Mouse (Mus musculus): ENCODE data around the gene Krt18. TPM values are rescaled to one million over a fixed set of nuclear protein-coding genes. Genes with fewer than 3 reads are reported as not detected.

The Krt18 gene
- polyA plus RNA-seq, 1 experiment from 2014 or later, result 252 TPM

- WGBS, result 85% methylated on average over 11 of the region's 11 CpGs
Measured at GRCm38 (mm10) chr15:101999676-102000335, 28.2 kb upstream of the Krt18 start.

GRCm38 (mm10) chr15:102002646-102003488 is 25.1 kb upstream of the Krt18 start:
- H3K4me2 ChIP-seq (ENCODE audit: low read length), result peak overlapping the region; percentile 61
- peak overlapping the region; percentile 61 for H3K27ac ChIP-seq
- peak overlapping the region; percentile 64 for H3K9ac ChIP-seq (ENCODE audit: low read depth, low read length)
- H3K27me3 ChIP-seq (ENCODE audit: insufficient read depth, low read length), result no peaks in the 10 kb centered on the region
- ATAC-seq (replicated peaks; ENCODE audit: low FRiP score, low read depth) (peak; percentile 86), DNase-seq (ENCODE audit: low spot score) (peak; percentile 85)
- H3K4me3 ChIP-seq (replicated peaks; ENCODE audit: low read depth, low read length), result peak overlapping the region; percentile 42
- no peak for TF ChIP-seq CTCF (IDR thresholded peaks at IDR 0.05; ENCODE audit: low read depth)
- H3K36me3 ChIP-seq (ENCODE audit: insufficient read depth, low read length), result 0 out of 2 replicates have a peak, but pooled peaks cover 2% of the 10 kb centered on the region
- peaks cover 11% of the 10 kb centered on the region; the same call in 1 of the 2 replicates for H3K4me1 ChIP-seq (replicated peaks; ENCODE audit: insufficient read depth, low read length)
- WGBS, result 5% methylated on average over 34 of the region's 34 CpGs
- H3K9me3 ChIP-seq (replicated peaks; ENCODE audit: low read length), result no peaks in the 10 kb centered on the region

More at GRCm38 (mm10) chr15:101999676-102000335, 28.2 kb upstream of the Krt18 start:
- ATAC-seq (replicated peaks; ENCODE audit: low FRiP score, low read depth), result no peak
- 0 out of 2 replicates have a peak, but pooled peaks cover 2% of the 10 kb centered on the region for H3K36me3 ChIP-seq (ENCODE audit: insufficient read depth, low read length)
- no peak overlapping the region for H3K27ac ChIP-seq
- H3K4me1 ChIP-seq (replicated peaks; ENCODE audit: insufficient read depth, low read length), result peaks cover 3% of the 10 kb centered on the region; the same call in 1 of the 2 replicates
- no peak overlapping the region for H3K4me3 ChIP-seq (replicated peaks; ENCODE audit: low read depth, low read length)
- H3K4me2 ChIP-seq (ENCODE audit: low read length), result no peak overlapping the region
- no peak overlapping the region for H3K9ac ChIP-seq (ENCODE audit: low read depth, low read length)
- no peaks in the 10 kb centered on the region for H3K27me3 ChIP-seq (ENCODE audit: insufficient read depth, low read length)
- no peak for DNase-seq (ENCODE audit: low spot score)
- TF ChIP-seq CTCF (IDR thresholded peaks at IDR 0.05; ENCODE audit: low read depth), result no peak
- H3K9me3 ChIP-seq (replicated peaks; ENCODE audit: low read length), result no peaks in the 10 kb centered on the region

- whole genome bisulfite sequencing, result 24% methylated on average over 12 of the region's 12 CpGs
- Histone ChIP-seq H3K9ac (ENCODE audit: low read depth, low read length) (peak overlapping the region; percentile 64), H3K4me3 (replicated peaks; ENCODE audit: low read depth, low read length) (peak overlapping the region; percentile 42), H3K4me1 (replicated peaks; ENCODE audit: insufficient read depth, low read length) (peaks cover 11% of the 10 kb centered on the region; the same call in 1 of the 2 replicates), H3K9me3 (replicated peaks; ENCODE audit: low read length) (no peaks in the 10 kb centered on the region), H3K27me3 (ENCODE audit: insufficient read depth, low read length) (no peaks in the 10 kb centered on the region), H3K4me2 (ENCODE audit: low read length) (peak overlapping the region; percentile 61), H3K27ac (peak overlapping the region; percentile 61), H3K36me3 (ENCODE audit: insufficient read depth, low read length) (0 out of 2 replicates have a peak, but pooled peaks cover 2% of the 10 kb centered on the region)
- DNase-seq (ENCODE audit: low spot score) (no peak), ATAC-seq (replicated peaks; ENCODE audit: low FRiP score, low read depth) (no peak; the same call in 1 of the 2 replicates)
- no peak for TF ChIP-seq CTCF (IDR thresholded peaks at IDR 0.05; ENCODE audit: low read depth)
Measured at GRCm38 (mm10) chr15:102003516-102003915, 24.5 kb upstream of the Krt18 start.

- 28% methylated on average over 10 of the region's 11 CpGs for WGBS
- DNase-seq (ENCODE audit: low spot score), result no peak
- peak; percentile 67 for TF ChIP-seq CTCF (IDR thresholded peaks at IDR 0.05; ENCODE audit: low read depth)
- peak; percentile 52 for ATAC-seq (replicated peaks; ENCODE audit: low FRiP score, low read depth)
- H3K9me3 ChIP-seq (replicated peaks; ENCODE audit: low read length), result no peaks in the 10 kb centered on the region
- H3K27ac ChIP-seq, result peak within 1 kb of the TSS; percentile 61
- H3K4me1 ChIP-seq (replicated peaks; ENCODE audit: insufficient read depth, low read length), result peaks cover 11% of the 10 kb centered on the region; the same call in 1 of the 2 replicates
- peak within 1 kb of the TSS; percentile 42 for H3K4me3 ChIP-seq (replicated peaks; ENCODE audit: low read depth, low read length)
- H3K4me2 ChIP-seq (ENCODE audit: low read length), result peak within 1 kb of the TSS; percentile 61
- H3K36me3 ChIP-seq (ENCODE audit: insufficient read depth, low read length), result 0 out of 2 replicates have a peak, but pooled peaks cover 2% of the 10 kb centered on the region
- peak within 1 kb of the TSS; percentile 64 for H3K9ac ChIP-seq (ENCODE audit: low read depth, low read length)
- H3K27me3 ChIP-seq (ENCODE audit: insufficient read depth, low read length), result no peaks in the 10 kb centered on the region
Measured at GRCm38 (mm10) chr15:102004189-102004588, 23.8 kb upstream of the Krt18 start, which contains the start of gene Krt8. Gene Krt8, minus strand, starts transcription at chr15:102004482.

GRCm38 (mm10) chr15:102005290-102005689 is 22.7 kb upstream of the Krt18 start:
- no peaks in the 10 kb centered on the region for H3K9me3 ChIP-seq (replicated peaks; ENCODE audit: low read length)
- no peak for ATAC-seq (replicated peaks; ENCODE audit: low FRiP score, low read depth)
- H3K27me3 ChIP-seq (ENCODE audit: insufficient read depth, low read length), result no peaks in the 10 kb centered on the region
- no peak overlapping the region for H3K4me3 ChIP-seq (replicated peaks; ENCODE audit: low read depth, low read length)
- no peak overlapping the region for H3K9ac ChIP-seq (ENCODE audit: low read depth, low read length)
- 52% methylated on average over 4 of the region's 4 CpGs for WGBS
- DNase-seq (ENCODE audit: low spot score), result no peak
- H3K27ac ChIP-seq, result no peak overlapping the region
- no peak for TF ChIP-seq CTCF (IDR thresholded peaks at IDR 0.05; ENCODE audit: low read depth)
- no peaks in the 10 kb centered on the region for H3K36me3 ChIP-seq (ENCODE audit: insufficient read depth, low read length)
- H3K4me2 ChIP-seq (ENCODE audit: low read length), result no peak overlapping the region
- peaks cover 11% of the 10 kb centered on the region; the same call in 1 of the 2 replicates for H3K4me1 ChIP-seq (replicated peaks; ENCODE audit: insufficient read depth, low read length)

GRCm38 (mm10) chr15:102006317-102006716 is 21.7 kb upstream of the Krt18 start:
- Histone ChIP-seq H3K27ac (peak overlapping the region; percentile 31), H3K36me3 (ENCODE audit: insufficient read depth, low read length) (no peaks in the 10 kb centered on the region), H3K4me1 (replicated peaks; ENCODE audit: insufficient read depth, low read length) (peaks cover 11% of the 10 kb centered on the region; the same call in 1 of the 2 replicates), H3K9ac (ENCODE audit: low read depth, low read length) (no peak overlapping the region), H3K4me2 (ENCODE audit: low read length) (no peak overlapping the region), H3K9me3 (replicated peaks; ENCODE audit: low read length) (no peaks in the 10 kb centered on the region), H3K27me3 (ENCODE audit: insufficient read depth, low read length) (no peaks in the 10 kb centered on the region), H3K4me3 (replicated peaks; ENCODE audit: low read depth, low read length) (no peak overlapping the region)
- TF ChIP-seq CTCF (IDR thresholded peaks at IDR 0.05; ENCODE audit: low read depth), result no peak
- no peak for ATAC-seq (replicated peaks; ENCODE audit: low FRiP score, low read depth)
- 28% methylated on average over 11 of the region's 11 CpGs for WGBS
- DNase-seq (ENCODE audit: low spot score), result no peak
